Mouse (Mus musculus) thymus, adult 18-20 months (tissue): ENCODE data around the gene Cabp2.
"Not testable (repeated sequence)": the region's sequence is repeated elsewhere in the genome, so short reads cannot be mapped to it uniquely, and the experiment has no call there.

Experiments used
- DNase-seq, 2 experiments: peaks; one replicate each; pipeline ENCODE4 v3.0.0; 2022; ENCODE audit warnings: mixed read lengths in 2 of 2

Cabp2 gene

DNA sequence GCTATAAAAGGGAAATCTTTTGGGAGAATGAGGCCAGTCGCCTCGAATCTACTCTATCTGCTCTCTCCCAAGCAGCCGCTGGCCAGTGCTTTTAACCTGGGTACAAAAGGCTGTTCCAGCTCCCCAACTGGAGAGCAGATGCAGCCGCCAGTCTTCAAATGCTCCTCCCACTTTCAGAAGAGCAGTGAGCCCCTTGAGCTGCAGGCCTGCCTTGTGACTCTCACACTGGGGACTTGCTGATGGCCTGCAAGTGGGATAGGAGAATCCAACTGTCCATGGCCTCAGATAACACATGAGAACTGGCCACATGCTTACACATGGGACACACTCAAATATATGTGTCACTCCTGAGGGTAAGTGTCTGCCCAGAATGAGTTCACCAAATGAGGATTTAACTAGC is 24.7 kb upstream of the Cabp2 start:
- no peak for DNase-seq

GRCm38 (mm10) chr19:4057389-4057788 is 24.0 kb upstream of the Cabp2 start:
- DNase-seq = no peak

GRCm38 (mm10) chr19:4057962-4058361 is 23.4 kb upstream of the Cabp2 start:
- no peak for DNase-seq

GRCm38 (mm10) chr19:4058581-4058980 is 22.8 kb upstream of the Cabp2 start:
- no peak for DNase-seq

DNA sequence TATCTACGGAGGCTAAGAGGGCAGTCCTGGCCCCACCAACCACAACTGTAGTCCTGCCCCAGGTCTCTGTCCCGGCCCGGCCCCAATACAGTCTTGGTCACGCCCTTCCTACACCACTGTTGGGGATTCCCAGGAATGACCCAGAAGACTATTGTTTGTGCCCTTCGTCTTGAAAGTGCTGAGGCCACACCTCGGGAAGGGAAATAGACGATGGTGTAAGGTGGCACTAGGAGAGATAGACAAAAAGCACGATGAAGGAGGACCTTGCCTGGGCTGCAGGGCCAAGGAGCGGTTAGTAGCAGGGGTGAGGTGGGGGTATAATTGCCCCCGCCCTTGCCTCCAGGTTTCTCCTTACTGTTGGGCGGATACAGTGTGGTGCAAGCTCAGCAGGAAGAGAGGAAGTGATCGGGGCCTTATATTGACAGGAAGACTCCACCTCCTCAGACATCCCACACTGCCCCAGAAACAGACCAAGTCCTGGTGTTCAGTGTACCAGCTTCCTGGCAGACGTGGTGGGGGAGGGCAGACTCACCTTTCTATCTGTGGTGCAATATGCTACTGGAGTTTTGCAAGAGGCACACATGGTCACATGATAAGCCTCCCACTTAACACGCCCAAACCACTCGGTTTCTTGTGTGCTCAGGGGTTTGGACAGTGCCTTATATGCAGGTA is 22.2 kb upstream of the Cabp2 start, which contains the start of gene Gstp3:
Gene Gstp3 (minus strand): TSS at position 501 of the 672 bp plus-strand sequence.
- DNase-seq = peak in 1 of 2 experiments; percentile 54

DNA sequence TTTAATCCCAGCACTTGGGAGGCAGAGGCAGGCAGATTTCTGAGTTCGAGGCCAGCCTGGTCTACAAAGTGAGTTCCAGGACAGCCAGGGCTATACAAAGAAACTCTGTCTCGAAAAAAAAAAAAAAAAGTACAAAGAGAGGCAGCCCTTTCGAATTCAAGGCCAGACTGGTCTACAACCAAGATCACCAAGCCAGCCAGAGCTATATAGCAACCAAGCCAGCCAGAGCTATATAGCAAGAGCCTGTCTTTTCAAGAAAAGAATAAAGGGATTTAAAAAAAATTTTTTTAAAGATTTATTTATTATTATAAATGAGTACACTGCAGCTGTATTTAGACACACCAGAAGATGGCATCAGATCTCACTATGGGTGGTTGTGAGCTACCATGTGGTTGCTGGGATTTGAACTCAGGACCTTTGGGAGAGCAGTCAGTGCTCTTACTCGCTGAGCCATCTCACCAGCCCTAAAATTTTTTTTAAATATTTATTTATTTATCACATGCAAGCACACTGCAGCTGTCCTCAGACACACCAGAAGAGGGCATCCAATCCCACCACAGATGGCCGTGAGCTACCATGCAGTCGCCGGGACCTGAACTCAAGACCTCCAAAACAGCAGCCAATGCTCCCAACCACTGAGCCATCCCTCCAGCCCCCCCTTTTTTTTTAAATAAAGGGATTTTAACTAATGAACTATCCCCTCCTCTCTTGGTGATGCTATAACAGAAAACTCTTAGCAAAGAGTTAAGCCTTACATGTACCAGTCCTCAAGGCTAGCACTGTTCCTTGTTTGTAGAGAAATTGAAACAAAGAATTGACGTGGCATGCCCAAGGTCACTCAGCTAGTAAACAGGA is 21.1 kb upstream of the Cabp2 start:
- not testable (repeated sequence) for DNase-seq

DNA sequence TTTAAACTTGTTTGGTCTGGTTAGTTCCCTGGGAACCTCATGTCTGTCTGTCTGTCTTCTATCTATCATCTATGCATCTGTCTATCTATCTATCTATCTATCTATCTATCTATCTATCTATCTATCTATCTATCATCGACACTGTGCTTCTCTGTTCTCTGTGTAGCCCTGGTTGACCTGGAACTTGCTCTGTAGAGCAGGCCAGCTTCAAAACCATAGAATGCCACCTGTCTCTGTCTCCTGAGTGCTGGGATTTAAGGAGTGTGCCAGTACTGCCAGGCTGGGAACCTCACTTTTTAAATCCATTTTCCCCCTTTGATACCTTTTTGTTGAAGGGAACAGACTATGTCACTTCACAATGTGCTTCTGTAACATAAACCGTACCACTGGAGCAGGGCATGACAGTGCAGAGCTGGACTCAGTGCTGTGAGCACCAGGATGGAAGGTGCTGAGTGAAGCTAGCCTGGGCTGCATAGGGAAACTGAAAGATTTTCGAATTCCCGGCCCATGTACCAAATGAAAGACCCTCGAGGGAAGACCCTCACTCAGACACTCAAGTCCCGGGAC is 20.4 kb upstream of the Cabp2 start:
- DNase-seq = no peak

DNA sequence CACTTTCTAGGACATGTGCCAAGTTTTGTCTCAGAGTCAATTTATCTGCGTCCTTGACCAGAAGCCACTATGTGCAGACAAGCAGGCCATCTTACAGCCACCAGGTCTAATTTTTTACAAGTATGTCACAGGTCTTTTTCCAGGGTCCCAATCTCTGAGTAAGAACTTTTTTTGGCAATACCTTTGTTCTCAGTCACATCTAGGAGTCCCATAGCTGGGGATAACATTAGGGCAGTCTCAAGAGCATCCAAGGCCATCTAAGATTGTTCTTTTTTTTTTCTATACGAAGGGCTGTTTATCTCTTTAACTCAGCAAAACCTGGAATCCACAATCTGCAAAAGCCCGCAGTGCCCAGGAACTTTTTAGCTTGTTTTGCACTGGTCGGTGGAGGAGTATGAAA is 18.0 kb upstream of the Cabp2 start:
- DNase-seq = not testable (repeated sequence)

DNA sequence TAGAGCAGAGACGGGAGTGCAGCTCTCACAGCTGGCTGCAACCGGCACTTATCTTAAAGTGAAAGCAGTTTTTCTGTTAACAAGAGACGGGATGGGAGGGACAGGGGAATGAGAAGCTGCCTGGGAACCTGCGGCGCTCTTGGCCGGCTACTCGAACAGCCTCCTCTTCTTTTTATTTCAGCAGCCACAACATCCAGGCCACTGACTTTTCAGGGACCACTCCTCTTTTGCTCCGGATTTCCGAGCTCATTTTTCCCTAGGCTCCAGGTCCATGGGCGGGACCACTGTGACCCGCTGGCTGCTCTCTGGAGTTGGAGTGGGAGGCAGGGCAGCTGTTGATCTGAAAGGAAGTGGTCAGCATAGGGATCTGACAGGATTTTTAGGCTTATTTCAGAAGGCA is 16.9 kb upstream of the Cabp2 start:
- DNase-seq = not testable (repeated sequence)

DNA sequence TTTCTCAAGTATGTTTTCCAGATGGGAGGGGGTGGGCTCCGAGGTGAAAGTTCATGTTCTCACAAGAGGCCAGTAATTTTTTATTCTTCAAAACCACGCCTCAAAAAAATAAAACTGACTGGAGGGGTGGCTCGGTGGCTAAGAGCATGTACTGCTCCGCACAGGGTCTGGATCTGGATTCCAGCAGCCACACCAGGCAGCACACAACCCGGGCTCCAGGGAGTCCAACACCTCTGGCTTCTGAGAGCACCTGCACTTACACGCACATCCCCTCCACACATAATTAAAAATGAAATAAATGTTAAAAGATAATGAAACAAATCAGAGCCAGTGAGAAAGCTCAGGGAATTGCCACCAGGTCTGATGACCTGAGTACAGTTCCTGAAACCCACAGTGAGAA is 15.1 kb upstream of the Cabp2 start:
- no peak for DNase-seq

- no peak for DNase-seq
These were observed 14.5 kb upstream of the Cabp2 start for GRCm38 (mm10) chr19:4066877-4067276.

- DNase-seq = not testable (repeated sequence)
These were observed 13.1 kb upstream of the Cabp2 start for GRCm38 (mm10) chr19:4068242-4068641.

DNA sequence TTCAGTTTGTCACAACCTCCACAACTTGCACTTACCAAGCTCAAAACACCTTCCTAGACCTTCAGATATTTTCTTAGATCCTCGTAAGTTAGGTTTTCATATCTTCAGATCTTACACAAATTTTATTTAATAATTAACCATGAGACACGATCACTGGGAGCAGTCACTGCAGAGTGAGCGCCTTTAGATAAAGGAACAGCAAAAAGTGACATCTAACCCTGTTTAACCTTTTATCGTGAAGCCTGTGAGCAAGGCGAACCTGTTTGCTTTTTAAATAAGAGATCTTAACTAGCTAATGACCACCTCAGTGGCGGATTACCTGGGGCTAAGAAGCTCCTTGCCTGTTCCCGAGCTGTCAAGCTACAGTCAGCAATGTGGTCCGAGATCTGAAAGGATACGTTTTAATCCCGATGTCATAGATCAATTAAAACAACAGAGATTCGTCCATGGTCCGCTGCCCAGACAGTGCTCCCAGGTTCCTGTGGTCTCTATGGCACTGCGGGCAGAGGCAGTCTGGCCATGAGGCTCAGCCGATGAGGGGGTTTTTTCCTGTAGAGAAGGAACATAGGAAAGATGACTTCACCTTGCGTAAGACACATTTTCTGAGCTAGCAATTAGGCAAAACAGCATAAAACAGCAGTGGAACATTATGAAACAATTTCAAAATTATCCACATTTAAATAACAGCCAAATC is 12.5 kb upstream of the Cabp2 start:
- no peak for DNase-seq

- no peak for DNase-seq
These were observed 11.1 kb upstream of the Cabp2 start for GRCm38 (mm10) chr19:4070311-4070710.

DNA sequence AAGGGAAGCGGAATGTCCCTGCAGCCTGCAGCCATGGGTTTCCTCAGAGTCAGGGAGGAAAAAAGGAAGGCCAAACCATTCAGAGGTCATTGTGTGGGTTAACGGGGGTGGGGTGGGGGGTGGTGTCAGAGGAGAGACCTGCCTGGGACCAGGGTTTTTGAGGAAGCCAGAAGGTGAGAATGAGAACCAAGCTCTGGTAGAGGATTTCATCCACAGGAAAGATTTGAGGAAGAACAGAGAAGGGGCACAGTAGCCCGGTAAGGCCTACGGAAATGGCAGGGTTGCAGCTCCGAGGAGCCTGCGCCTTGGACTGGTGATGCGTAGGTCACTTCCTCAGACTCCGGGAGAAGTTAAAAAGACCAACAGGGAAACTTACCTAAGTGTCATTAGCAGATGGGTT is 10.6 kb upstream of the Cabp2 start:
- DNase-seq = no peak

DNA sequence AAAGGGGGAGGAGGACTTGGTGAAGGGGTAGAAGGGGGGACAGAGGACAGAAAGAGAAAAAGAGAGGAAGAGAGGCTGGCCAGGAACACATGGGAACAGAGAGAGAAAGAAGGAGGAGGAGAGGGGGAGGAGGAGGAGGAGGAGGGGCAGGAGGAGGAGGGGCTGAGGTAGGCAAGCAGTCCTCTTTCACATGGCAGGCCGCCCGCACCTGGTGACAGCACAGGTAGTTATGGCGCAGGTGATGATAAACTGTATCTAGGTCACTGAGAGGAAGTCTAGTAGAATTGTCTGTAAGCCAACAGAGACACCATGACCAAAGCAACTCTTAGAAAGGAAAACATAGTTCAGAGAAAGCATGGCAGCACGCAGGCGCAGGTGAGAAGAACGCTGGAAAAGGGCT is 10.0 kb upstream of the Cabp2 start:
- DNase-seq = no peak

DNA sequence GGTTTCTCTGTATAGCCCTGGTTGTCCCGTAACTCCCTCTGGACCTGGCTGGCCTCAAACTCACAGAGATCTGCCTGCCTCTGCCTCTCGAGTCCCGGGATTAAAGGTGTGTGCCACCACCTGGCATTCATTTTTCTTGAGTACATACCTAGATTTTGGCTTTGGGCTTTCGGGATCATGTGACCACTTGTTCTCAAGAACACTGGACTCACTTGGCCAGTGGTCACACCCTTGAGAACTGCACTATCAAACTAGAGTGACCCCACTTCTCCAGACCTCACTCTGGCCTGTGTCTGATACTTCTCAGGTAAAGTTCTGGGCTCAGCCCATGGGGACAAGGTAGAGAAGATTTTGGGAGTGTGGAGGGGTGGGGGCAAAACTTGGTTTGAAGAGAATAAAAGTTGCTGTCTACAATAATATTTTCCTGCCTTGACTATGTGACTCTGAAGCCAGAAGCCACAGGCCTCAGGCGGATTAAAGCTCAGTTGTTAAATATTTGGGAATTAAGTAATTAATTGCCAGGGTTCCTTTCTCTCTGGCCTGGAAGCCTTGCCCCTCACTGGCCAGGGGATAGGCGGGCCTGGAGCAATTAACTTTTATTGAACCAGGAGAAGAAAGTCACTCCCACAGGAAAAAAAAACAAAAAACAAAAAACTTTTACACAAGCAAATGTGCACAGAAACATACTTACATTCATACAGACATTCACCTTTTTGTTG is 8.5 kb upstream of the Cabp2 start:
- DNase-seq = no peak

GRCm38 (mm10) chr19:4075531-4075930 is 5.8 kb upstream of the Cabp2 start:
- DNase-seq = no peak

- DNase-seq = no peak
These were observed 1.8 kb upstream of the Cabp2 start for GRCm38 (mm10) chr19:4079594-4079993.

- DNase-seq = no peak
These were observed 818 bp upstream of the Cabp2 start for GRCm38 (mm10) chr19:4080511-4081009.

DNA sequence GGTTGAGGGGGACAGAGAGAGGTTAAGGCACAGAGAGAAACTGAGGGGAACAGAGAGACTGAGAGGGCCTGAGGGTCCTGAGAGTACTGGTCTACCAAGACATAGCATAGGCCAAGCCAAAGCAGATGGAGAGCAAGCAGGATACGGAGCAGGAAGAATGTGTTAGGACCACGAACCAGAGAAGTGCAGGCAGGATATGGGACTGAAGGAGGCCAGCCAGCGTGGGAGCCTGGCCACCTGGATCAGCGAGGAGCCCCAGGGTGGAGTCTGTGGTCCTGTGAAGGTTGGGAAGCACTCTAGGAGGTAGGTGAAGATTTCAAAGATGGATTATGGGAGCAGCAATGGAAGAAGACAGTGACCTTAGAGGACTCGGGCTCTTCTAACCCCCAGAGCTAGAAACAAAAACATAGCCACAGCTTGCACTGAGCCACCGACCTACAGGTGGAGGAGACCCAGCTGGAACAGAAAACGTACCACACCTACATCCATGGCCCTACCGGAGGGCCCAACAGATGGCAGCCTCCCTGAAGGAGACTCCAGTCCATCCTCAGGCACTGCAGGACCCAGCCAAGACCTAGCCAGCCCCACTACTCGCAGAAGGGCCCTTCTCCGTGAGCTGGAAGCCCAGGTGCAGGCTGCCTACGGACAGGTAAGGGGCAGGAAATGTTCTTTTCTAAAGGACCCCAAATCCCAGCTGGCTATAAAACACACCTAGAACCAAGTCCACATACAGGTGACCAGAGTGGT is 1.0 kb downstream of the Cabp2 start:
- no peak for DNase-seq

- no peak for DNase-seq
These were observed 1.9 kb downstream of the Cabp2 start for GRCm38 (mm10) chr19:4083316-4083715.
